Mouse (Mus musculus): Measurements from ENCODE around the gene 1700001P01Rik. TPM values are rescaled to one million over a fixed set of nuclear protein-coding genes. Genes with fewer than 3 reads are reported as not detected.

Gene 1700001P01Rik
- polyA plus RNA-seq (2014; fragmentation: Nextera tagmentation; extraction: Ambion mirVana) = not detected in 2 replicates

GRCm38 (mm10) chr11:97775808-97776496, at the start of gene 1700001P01Rik:
Gene 1700001P01Rik, minus strand, starts transcription at chr11:97775918.
- peaks cover 57% of the 10 kb centered on the region for H3K36me3 ChIP-seq (ENCODE audit: control insufficient read depth, insufficient read depth, low read length)
- no peak within 1 kb of the TSS for H3K4me3 ChIP-seq (ENCODE audit: low read depth, low read length)
- DNase-seq (ENCODE audit: low spot score) (no peak), ATAC-seq (ENCODE audit: low read depth) (no peak)
- no peak within 1 kb of the TSS for H3K27ac ChIP-seq (replicated peaks; ENCODE audit: low read depth, low read length)
- no peak within 1 kb of the TSS for H3K4me2 ChIP-seq (ENCODE audit: low read depth, low read length)
- H3K27me3 ChIP-seq (replicated peaks; ENCODE audit: control insufficient read depth, insufficient read depth, low read length) = no peaks in the 10 kb centered on the region
- no peaks in the 10 kb centered on the region for H3K9me3 ChIP-seq (ENCODE audit: control insufficient read depth, low read length)
- peaks cover 10% of the 10 kb centered on the region for H3K4me1 ChIP-seq (ENCODE audit: control insufficient read depth, insufficient read depth, low read length)
- no peak within 1 kb of the TSS for H3K9ac ChIP-seq (ENCODE audit: low read depth, low read length)
- 50% methylated on average over 17 of the region's 17 CpGs for whole genome bisulfite sequencing

GRCm38 (mm10) chr11:97825295-97825694, 49.6 kb upstream of the 1700001P01Rik start:
- Histone ChIP-seq H3K9me3 (ENCODE audit: control insufficient read depth, low read length) (no peaks in the 10 kb centered on the region), H3K4me1 (ENCODE audit: control insufficient read depth, insufficient read depth, low read length) (no peaks in the 10 kb centered on the region), H3K4me3 (ENCODE audit: low read depth, low read length) (no peak overlapping the region), H3K36me3 (ENCODE audit: control insufficient read depth, insufficient read depth, low read length) (peaks cover 78% of the 10 kb centered on the region), H3K9ac (ENCODE audit: low read depth, low read length) (peak overlapping the region; percentile 27; the same call in 1 of the 2 replicates), H3K27me3 (replicated peaks; ENCODE audit: control insufficient read depth, insufficient read depth, low read length) (no peaks in the 10 kb centered on the region), H3K27ac (replicated peaks; ENCODE audit: low read depth, low read length) (no peak overlapping the region), H3K4me2 (ENCODE audit: low read depth, low read length) (no peak overlapping the region)
- WGBS = 82% methylated on average over 10 of the region's 10 CpGs
- ATAC-seq (ENCODE audit: low read depth) = no peak
- no peak for DNase-seq (ENCODE audit: low spot score)

DNA sequence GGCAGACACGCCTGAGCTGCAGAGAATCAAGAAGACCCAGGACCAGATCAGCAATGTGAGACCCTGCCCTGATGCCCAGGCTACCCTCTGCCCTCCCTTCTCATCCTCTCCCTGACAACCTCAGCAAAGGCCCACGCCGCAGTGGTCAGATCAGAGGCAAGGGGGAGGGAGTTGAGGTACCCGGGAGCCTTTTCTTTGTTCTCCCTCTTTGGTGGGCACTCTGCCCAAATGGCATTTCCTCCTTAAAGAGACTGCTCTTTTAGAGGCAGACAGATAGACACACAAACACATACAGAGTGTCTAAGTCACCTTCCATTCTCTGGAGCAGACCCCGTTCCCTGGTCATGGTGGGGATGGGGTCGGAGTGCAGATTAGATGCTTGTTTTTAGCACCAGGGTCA, 49.2 kb upstream of the 1700001P01Rik start:
- ATAC-seq (ENCODE audit: low read depth) (no peak), DNase-seq (ENCODE audit: low spot score) (no peak)
- H3K27ac ChIP-seq (replicated peaks; ENCODE audit: low read depth, low read length) = no peak overlapping the region
- H3K4me2 ChIP-seq (ENCODE audit: low read depth, low read length) = no peak overlapping the region
- H3K9me3 ChIP-seq (ENCODE audit: control insufficient read depth, low read length) = no peaks in the 10 kb centered on the region
- H3K9ac ChIP-seq (ENCODE audit: low read depth, low read length) = peak overlapping the region; percentile 27; the same call in 1 of the 2 replicates
- H3K4me3 ChIP-seq (ENCODE audit: low read depth, low read length) = no peak overlapping the region
- no peaks in the 10 kb centered on the region for H3K27me3 ChIP-seq (replicated peaks; ENCODE audit: control insufficient read depth, insufficient read depth, low read length)
- H3K4me1 ChIP-seq (ENCODE audit: control insufficient read depth, insufficient read depth, low read length) = no peaks in the 10 kb centered on the region
- 74% methylated on average over 5 of the region's 6 CpGs for WGBS
- H3K36me3 ChIP-seq (ENCODE audit: control insufficient read depth, insufficient read depth, low read length) = peaks cover 75% of the 10 kb centered on the region

DNA sequence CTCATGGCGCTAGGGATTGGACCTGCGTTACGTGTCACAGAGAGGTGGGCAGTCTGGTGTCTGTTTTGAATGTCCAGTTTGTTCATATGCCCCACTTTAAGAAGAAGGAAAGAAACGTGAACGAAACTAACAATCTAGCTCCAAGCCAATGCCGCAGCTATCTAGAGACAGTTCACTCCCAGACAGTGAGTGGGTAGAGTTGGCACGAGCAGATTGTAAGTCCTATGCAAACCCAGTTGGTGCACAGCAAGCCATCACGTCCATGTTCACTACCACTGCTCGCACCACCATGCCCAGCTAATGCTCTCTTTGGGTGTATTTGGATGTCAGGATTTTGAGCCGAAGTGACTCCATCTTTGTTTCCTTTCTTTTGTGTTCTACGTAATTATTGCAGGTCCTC, 48.5 kb upstream of the 1700001P01Rik start:
- Histone ChIP-seq H3K36me3 (ENCODE audit: control insufficient read depth, insufficient read depth, low read length) (peaks cover 75% of the 10 kb centered on the region), H3K9ac (ENCODE audit: low read depth, low read length) (no peak overlapping the region), H3K4me2 (ENCODE audit: low read depth, low read length) (no peak overlapping the region), H3K4me1 (ENCODE audit: control insufficient read depth, insufficient read depth, low read length) (no peaks in the 10 kb centered on the region), H3K9me3 (ENCODE audit: control insufficient read depth, low read length) (no peaks in the 10 kb centered on the region), H3K27me3 (replicated peaks; ENCODE audit: control insufficient read depth, insufficient read depth, low read length) (no peaks in the 10 kb centered on the region), H3K4me3 (ENCODE audit: low read depth, low read length) (no peak overlapping the region), H3K27ac (replicated peaks; ENCODE audit: low read depth, low read length) (no peak overlapping the region)
- DNase-seq (ENCODE audit: low spot score) (no peak), ATAC-seq (ENCODE audit: low read depth) (no peak)
- WGBS = 97% methylated on average over 11 of the region's 11 CpGs

DNA sequence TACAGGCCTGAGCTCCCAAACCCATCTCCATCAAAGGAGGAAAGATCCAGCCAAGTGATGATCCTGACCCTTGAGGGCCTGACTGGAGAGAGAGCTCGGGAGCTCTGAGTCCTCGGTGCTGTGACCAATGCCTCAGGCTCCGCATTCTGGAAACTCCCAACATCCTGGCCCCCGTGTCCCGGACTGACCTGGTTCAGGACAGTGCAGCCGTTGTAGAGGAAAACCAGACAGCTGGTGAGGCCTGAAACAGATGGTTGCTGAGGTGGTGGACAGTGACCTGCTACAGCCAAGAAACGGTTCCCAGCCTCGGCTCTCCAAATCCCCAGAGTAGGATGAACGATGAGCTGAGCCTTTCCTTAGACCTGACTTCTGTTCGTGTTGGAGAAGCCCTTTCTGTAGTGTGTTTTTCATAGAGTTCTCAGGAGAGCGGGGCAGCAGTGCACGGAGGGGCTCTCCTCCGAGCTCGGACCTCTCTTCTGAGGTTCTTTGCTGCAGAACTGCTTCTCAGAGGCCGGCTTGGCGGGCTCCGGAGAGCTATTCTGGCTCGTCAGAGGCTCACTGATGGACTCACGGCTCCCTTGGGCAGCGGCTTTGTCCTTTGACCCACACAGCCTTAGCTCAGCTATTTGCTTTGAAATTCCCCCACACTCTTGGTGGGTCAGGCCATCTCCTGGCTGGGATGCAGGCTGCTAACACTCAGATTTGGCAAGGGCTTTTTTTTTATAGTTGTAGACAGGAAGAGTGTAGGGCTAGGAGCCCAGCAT, 47.3 kb upstream of the 1700001P01Rik start:
- Histone ChIP-seq H3K27ac (replicated peaks; ENCODE audit: low read depth, low read length) (no peak overlapping the region), H3K36me3 (ENCODE audit: control insufficient read depth, insufficient read depth, low read length) (peaks cover 68% of the 10 kb centered on the region), H3K4me3 (ENCODE audit: low read depth, low read length) (no peak overlapping the region), H3K9me3 (ENCODE audit: control insufficient read depth, low read length) (no peaks in the 10 kb centered on the region), H3K27me3 (replicated peaks; ENCODE audit: control insufficient read depth, insufficient read depth, low read length) (no peaks in the 10 kb centered on the region), H3K4me1 (ENCODE audit: control insufficient read depth, insufficient read depth, low read length) (peaks cover 8% of the 10 kb centered on the region), H3K9ac (ENCODE audit: low read depth, low read length) (no peak overlapping the region), H3K4me2 (ENCODE audit: low read depth, low read length) (no peak overlapping the region)
- 59% methylated on average over 20 of the region's 20 CpGs for WGBS
- ATAC-seq (ENCODE audit: low read depth) (no peak), DNase-seq (ENCODE audit: low spot score) (no peak)

- Histone ChIP-seq H3K9ac (ENCODE audit: low read depth, low read length) (no peak overlapping the region), H3K4me3 (ENCODE audit: low read depth, low read length) (no peak overlapping the region), H3K9me3 (ENCODE audit: control insufficient read depth, low read length) (no peaks in the 10 kb centered on the region), H3K36me3 (ENCODE audit: control insufficient read depth, insufficient read depth, low read length) (peaks cover 67% of the 10 kb centered on the region), H3K27ac (replicated peaks; ENCODE audit: low read depth, low read length) (no peak overlapping the region), H3K27me3 (replicated peaks; ENCODE audit: control insufficient read depth, insufficient read depth, low read length) (no peaks in the 10 kb centered on the region), H3K4me1 (ENCODE audit: control insufficient read depth, insufficient read depth, low read length) (peaks cover 21% of the 10 kb centered on the region), H3K4me2 (ENCODE audit: low read depth, low read length) (no peak overlapping the region)
- no peak for DNase-seq (ENCODE audit: low spot score)
- no peak for ATAC-seq (ENCODE audit: low read depth)
- 96% methylated on average over 8 of the region's 8 CpGs for WGBS
Measured at GRCm38 (mm10) chr11:97821401-97822064, 45.8 kb upstream of the 1700001P01Rik start.

- no peaks in the 10 kb centered on the region for H3K9me3 ChIP-seq (ENCODE audit: control insufficient read depth, low read length)
- H3K4me1 ChIP-seq (ENCODE audit: control insufficient read depth, insufficient read depth, low read length) = peaks cover 21% of the 10 kb centered on the region
- no peaks in the 10 kb centered on the region for H3K27me3 ChIP-seq (replicated peaks; ENCODE audit: control insufficient read depth, insufficient read depth, low read length)
- H3K36me3 ChIP-seq (ENCODE audit: control insufficient read depth, insufficient read depth, low read length) = peaks cover 67% of the 10 kb centered on the region
- ATAC-seq (ENCODE audit: low read depth) (no peak), DNase-seq (ENCODE audit: low spot score) (no peak)
- no peak overlapping the region for H3K27ac ChIP-seq (replicated peaks; ENCODE audit: low read depth, low read length)
- no peak overlapping the region for H3K9ac ChIP-seq (ENCODE audit: low read depth, low read length)
- no peak overlapping the region for H3K4me2 ChIP-seq (ENCODE audit: low read depth, low read length)
- no peak overlapping the region for H3K4me3 ChIP-seq (ENCODE audit: low read depth, low read length)
- WGBS = 64% methylated on average over 4 of the region's 4 CpGs
Measured at GRCm38 (mm10) chr11:97820840-97821239, 45.1 kb upstream of the 1700001P01Rik start.

- peaks cover 67% of the 10 kb centered on the region for H3K36me3 ChIP-seq (ENCODE audit: control insufficient read depth, insufficient read depth, low read length)
- H3K9me3 ChIP-seq (ENCODE audit: control insufficient read depth, low read length) = no peaks in the 10 kb centered on the region
- DNase-seq (ENCODE audit: low spot score) = no peak
- H3K4me1 ChIP-seq (ENCODE audit: control insufficient read depth, insufficient read depth, low read length) = peaks cover 21% of the 10 kb centered on the region
- H3K27me3 ChIP-seq (replicated peaks; ENCODE audit: control insufficient read depth, insufficient read depth, low read length) = no peaks in the 10 kb centered on the region
- 59% methylated on average over 5 of the region's 5 CpGs for WGBS
- ATAC-seq (ENCODE audit: low read depth) = no peak
- no peak overlapping the region for H3K4me3 ChIP-seq (ENCODE audit: low read depth, low read length)
- H3K27ac ChIP-seq (replicated peaks; ENCODE audit: low read depth, low read length) = no peak overlapping the region
- no peak overlapping the region for H3K9ac ChIP-seq (ENCODE audit: low read depth, low read length)
- H3K4me2 ChIP-seq (ENCODE audit: low read depth, low read length) = no peak overlapping the region
Measured at GRCm38 (mm10) chr11:97819923-97820322, 44.2 kb upstream of the 1700001P01Rik start.
